Mouse (Mus musculus) limb, embryonic 12.5 days (tissue): Measurements from ENCODE around the gene Atp6v1c2. TPM values are rescaled to one million over a fixed set of nuclear protein-coding genes. Genes with fewer than 3 reads are reported as not detected.
A peak's percentile ranks its signal among the peaks of the same experiment; 100 is the strongest.

ENCODE experiments used
- ATAC-seq: fragments of 200-750 bp; cut with Nextera tagmentation; 2 replicates; pipeline ENCODE4 v1.8.0; 2017; ENCODE audit warnings: low read depth, moderate TSS enrichment; ENCODE audit not compliant: insufficient number of reproducible peaks, insufficient read depth, low FRiP score, low TSS enrichment
- H3K27ac ChIP-seq: fragments of 300-500 bp; sonication (generic); 2 replicates; pipeline ENCODE4 v1.5.1; 2016; ENCODE audit warnings: mild to moderate bottlenecking, moderate library complexity
- H3K27me3 ChIP-seq: fragments of 300-500 bp; sonication (generic); 2 replicates; pipeline ENCODE4 v1.6.1; 2016; ENCODE audit warnings: mild to moderate bottlenecking, moderate library complexity
- H3K36me3 ChIP-seq: fragments of 300-500 bp; sonication (generic); 2 replicates; pipeline ENCODE4 v1.6.1; 2016; ENCODE audit warnings: mild to moderate bottlenecking, moderate library complexity
- H3K4me1 ChIP-seq: fragments of 300-500 bp; sonication (generic); replicated peaks from 2 replicates; pipeline ENCODE4 v1.6.1; 2016
- H3K4me2 ChIP-seq: fragments of 300-500 bp; sonication (generic); 2 replicates; pipeline ENCODE4 v1.6.1; 2016; ENCODE audit warnings: mild to moderate bottlenecking, moderate library complexity
- H3K4me3 ChIP-seq: fragments of 300-500 bp; sonication (generic); replicated peaks from 2 replicates; pipeline ENCODE4 v1.5.1; 2016; ENCODE audit warnings: mild to moderate bottlenecking
- H3K9ac ChIP-seq: fragments of 300-500 bp; sonication (generic); replicated peaks from 2 replicates; pipeline ENCODE4 v1.6.1; 2016; ENCODE audit warnings: mild to moderate bottlenecking, moderate library complexity
- H3K9me3 ChIP-seq: fragments of 300-500 bp; sonication (generic); 2 replicates; pipeline ENCODE4 v1.6.1; 2016; ENCODE audit warnings: mild to moderate bottlenecking, moderate library complexity
- WGBS: fragments of 180-500 bp; shearing (Covaris S2); methylation state at CpG from one replicate; pipeline ENCODE4 v1.1.7; 2016; 5-methylcytosine and 5-hydroxymethylcytosine counted together
- polyA plus RNA-seq: library from polyadenylated mRNA; unstranded; fragments of >200 nt; fragmentation: Nextera tagmentation; extraction: Ambion mirVana; gene quantifications from 2 replicates; pipeline ENCODE4 v1.2.1, GENCODE M21; 2016

Gene Atp6v1c2
- polyA plus RNA-seq, 1 experiment from 2014 or later: 0.16 TPM

- Histone ChIP-seq H3K27me3 (no peaks in the 10 kb centered on the region), H3K4me3 (no peak overlapping the region), H3K9ac (no peak overlapping the region), H3K4me1 (no peaks in the 10 kb centered on the region), H3K9me3 (no peaks in the 10 kb centered on the region), H3K4me2 (no peak overlapping the region), H3K36me3 (peaks cover 24% of the 10 kb centered on the region), H3K27ac (no peak overlapping the region)
- WGBS: 77% methylated on average over 2 of the region's 2 CpGs
- no peak for ATAC-seq
These were observed 40.1 kb downstream of the Atp6v1c2 start for GRCm38 (mm10) chr12:17289060-17289459.

DNA sequence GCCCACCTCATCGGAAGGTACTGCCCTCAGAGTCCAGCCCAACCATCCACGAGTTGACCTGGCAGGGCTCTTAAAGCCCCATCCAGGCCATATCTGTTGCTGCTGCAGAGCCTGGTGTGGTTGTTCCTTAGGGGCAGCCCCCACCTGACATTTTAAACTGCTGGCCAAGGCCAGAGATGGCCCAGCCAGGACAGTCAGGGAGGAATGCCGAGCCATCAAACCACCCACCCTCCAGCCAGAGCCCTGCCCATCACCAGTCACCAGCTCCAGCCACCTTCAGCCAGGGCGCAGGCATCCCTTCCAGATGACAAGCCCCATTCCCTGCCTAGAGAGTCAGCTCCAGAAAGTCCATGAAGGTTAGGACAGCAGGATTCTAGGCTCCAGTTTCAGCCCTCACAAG lies 40.7 kb downstream of the Atp6v1c2 start:
- peaks cover 30% of the 10 kb centered on the region for H3K36me3 ChIP-seq
- no peaks in the 10 kb centered on the region for H3K9me3 ChIP-seq
- no peak for ATAC-seq
- H3K27ac ChIP-seq: no peak overlapping the region
- H3K4me2 ChIP-seq: no peak overlapping the region
- 84% methylated on average over 4 of the region's 4 CpGs for WGBS
- H3K9ac ChIP-seq: no peak overlapping the region
- no peak overlapping the region for H3K4me3 ChIP-seq
- no peaks in the 10 kb centered on the region for H3K4me1 ChIP-seq
- H3K27me3 ChIP-seq: no peaks in the 10 kb centered on the region

- Histone ChIP-seq H3K4me3 (no peak overlapping the region), H3K9me3 (no peaks in the 10 kb centered on the region), H3K9ac (no peak overlapping the region), H3K27me3 (no peaks in the 10 kb centered on the region), H3K4me2 (no peak overlapping the region), H3K36me3 (peaks cover 96% of the 10 kb centered on the region), H3K4me1 (peaks cover 2% of the 10 kb centered on the region), H3K27ac (no peak overlapping the region)
- ATAC-seq: no peak
- WGBS: 77% methylated on average over 7 of the region's 7 CpGs
These were observed 55.3 kb downstream of the Atp6v1c2 start for GRCm38 (mm10) chr12:17273841-17274240.

DNA sequence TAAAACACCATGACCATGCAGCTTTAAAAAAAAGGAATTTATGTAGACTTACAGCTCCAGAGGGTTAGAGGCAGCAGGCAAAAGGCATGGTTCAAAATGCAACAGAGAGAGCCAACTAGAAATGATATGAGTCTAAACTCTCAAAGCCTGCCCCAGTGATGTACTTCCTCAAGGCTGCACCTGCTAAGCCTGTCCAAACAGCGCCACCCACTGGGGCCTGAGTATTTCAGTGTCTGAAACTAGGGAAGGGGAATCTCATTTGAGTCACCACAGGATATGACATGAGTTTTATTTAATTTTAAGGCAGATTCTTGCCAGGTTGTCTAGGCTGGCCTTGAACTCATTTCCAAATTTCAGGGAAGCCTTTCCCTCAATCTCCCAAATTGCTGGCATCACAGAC lies 57.9 kb downstream of the Atp6v1c2 start:
- Histone ChIP-seq H3K4me3 (no peak overlapping the region), H3K4me2 (no peak overlapping the region), H3K27ac (no peak overlapping the region), H3K9ac (no peak overlapping the region), H3K36me3 (peaks cover 78% of the 10 kb centered on the region), H3K4me1 (peaks cover 18% of the 10 kb centered on the region), H3K27me3 (no peaks in the 10 kb centered on the region), H3K9me3 (no peaks in the 10 kb centered on the region)
- ATAC-seq: no peak
- WGBS: 67% methylated on average over 1 of the region's 1 CpGs

DNA sequence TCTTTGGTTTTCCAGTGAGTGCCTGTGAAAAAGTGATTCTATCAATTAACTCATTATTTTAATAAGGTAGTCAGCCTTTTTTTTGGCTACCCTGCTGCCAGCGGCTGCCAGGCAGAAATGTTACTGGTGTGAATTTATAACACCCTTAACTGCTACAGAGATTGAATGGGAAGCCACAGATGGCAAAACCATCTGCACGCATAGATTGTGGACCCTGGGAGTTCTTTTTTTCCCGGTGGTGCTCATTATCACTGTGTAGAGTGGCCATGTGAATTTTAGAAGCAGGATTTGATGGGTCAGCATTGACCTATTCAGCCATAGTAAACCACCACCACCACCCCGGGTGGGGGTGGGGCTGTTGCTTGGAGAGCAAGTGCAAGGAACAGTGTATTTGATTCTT lies 61.8 kb downstream of the Atp6v1c2 start:
- H3K36me3 ChIP-seq: peaks cover 39% of the 10 kb centered on the region
- H3K4me2 ChIP-seq: peak overlapping the region; percentile 61
- H3K27me3 ChIP-seq: no peaks in the 10 kb centered on the region
- ATAC-seq: no peak
- no peaks in the 10 kb centered on the region for H3K9me3 ChIP-seq
- H3K4me3 ChIP-seq: peak overlapping the region; percentile 91
- H3K27ac ChIP-seq: peak overlapping the region; percentile 84; the same call in 1 of the 2 replicates
- peaks cover 18% of the 10 kb centered on the region for H3K4me1 ChIP-seq
- WGBS: 17% methylated on average over 4 of the region's 4 CpGs
- peak overlapping the region; percentile 87 for H3K9ac ChIP-seq

DNA sequence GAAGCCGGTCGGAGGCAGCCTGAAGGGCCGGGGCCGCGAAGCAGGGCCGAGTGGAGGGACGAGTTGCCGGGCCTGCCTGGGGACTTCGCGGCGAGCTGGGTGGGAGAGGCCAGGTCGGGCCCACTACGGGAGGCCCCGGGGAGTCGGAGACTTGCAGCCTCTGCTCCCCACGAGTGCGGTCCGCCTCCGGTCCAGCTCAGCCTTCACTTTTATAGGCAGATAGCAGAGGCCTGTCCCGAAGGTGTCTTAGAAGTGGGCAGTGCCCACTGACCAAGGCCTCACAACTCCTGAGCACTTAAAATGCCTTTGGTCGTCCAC lies 62.5 kb downstream of the Atp6v1c2 start:
- peaks cover 18% of the 10 kb centered on the region for H3K4me1 ChIP-seq
- no peaks in the 10 kb centered on the region for H3K27me3 ChIP-seq
- peaks cover 32% of the 10 kb centered on the region for H3K36me3 ChIP-seq
- WGBS: 0% methylated on average over 21 of the region's 21 CpGs
- H3K4me2 ChIP-seq: peak overlapping the region; percentile 61
- H3K27ac ChIP-seq: peak overlapping the region; percentile 84
- H3K9me3 ChIP-seq: no peaks in the 10 kb centered on the region
- peak overlapping the region; percentile 87 for H3K9ac ChIP-seq
- H3K4me3 ChIP-seq: peak overlapping the region; percentile 91
- peak; percentile 84; the same call in 1 of the 2 replicates for ATAC-seq

DNA sequence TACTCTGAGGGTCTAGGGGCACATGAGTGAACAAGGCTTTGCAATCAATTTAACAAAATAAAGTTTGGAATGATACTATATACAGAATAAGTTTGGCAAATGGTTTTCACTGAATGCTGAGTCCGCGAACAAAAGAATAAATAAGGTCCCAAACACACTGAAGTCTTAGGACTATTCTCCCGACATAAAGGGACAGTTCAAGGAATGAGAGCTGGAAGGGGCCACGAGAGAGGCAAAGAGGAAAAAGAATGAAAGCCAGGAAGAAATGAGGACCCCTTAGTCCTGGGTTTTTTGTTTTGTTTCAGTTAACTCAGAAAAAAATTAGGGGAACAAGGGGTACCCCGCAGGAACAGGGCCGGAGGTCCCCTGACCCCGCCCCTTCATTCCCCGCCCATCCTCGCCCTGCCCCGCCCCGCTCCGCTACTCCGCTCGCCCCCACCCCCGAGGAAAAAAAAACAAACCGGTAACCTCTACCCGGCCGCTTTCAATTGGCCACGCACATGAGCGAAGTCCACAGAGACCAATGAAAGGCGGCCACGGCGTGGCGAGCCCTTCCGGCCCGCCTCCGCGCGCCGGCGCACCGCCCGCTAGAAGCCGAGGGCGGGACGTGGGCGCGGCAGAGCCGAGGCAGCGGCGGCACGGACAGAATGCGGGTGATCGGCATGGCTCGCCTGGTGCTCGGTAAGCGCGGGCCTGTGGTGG lies 63.0 kb downstream of the Atp6v1c2 start, which contains the start of gene Pdia6:
Pdia6 (plus strand) TSS at position 575 of the 702 bp plus-strand sequence.
- Histone ChIP-seq H3K27ac (peak within 1 kb of the TSS; percentile 84), H3K4me2 (peak within 1 kb of the TSS; percentile 61), H3K9me3 (no peaks in the 10 kb centered on the region), H3K9ac (peak within 1 kb of the TSS; percentile 87), H3K27me3 (no peaks in the 10 kb centered on the region), H3K4me3 (peak within 1 kb of the TSS; percentile 91), H3K4me1 (peaks cover 18% of the 10 kb centered on the region), H3K36me3 (peaks cover 27% of the 10 kb centered on the region)
- WGBS: 1% methylated on average over 40 of the region's 48 CpGs
- peak; percentile 95 for ATAC-seq

DNA sequence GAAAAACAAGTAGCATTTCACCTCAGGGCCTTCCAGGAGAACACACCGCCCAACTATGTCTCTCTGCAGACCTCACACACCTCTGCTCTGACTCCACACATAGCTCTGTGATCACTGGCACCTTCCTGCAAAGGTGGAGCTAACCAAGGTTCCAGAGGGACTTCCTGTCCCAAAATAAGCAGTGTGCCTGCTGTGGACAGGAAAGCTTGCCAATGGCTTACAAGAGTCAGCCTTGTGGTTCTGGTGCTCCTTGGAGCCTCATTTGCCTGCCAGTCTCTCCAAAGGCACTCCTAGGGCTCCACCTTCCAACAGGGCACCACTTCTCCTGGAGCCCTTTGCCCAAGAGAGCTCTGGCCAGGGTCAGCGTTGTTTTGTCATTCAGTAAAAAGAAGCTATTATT lies 64.3 kb downstream of the Atp6v1c2 start:
- H3K9me3 ChIP-seq: no peaks in the 10 kb centered on the region
- no peak overlapping the region for H3K4me2 ChIP-seq
- H3K4me1 ChIP-seq: peaks cover 18% of the 10 kb centered on the region
- no peak overlapping the region for H3K27ac ChIP-seq
- WGBS: 73% methylated on average over 2 of the region's 2 CpGs
- H3K9ac ChIP-seq: no peak overlapping the region
- H3K4me3 ChIP-seq: no peak overlapping the region
- H3K27me3 ChIP-seq: no peaks in the 10 kb centered on the region
- peaks cover 15% of the 10 kb centered on the region for H3K36me3 ChIP-seq
- no peak for ATAC-seq

- Histone ChIP-seq H3K36me3 (peaks cover 8% of the 10 kb centered on the region), H3K9me3 (no peaks in the 10 kb centered on the region), H3K27ac (no peak overlapping the region), H3K4me2 (no peak overlapping the region), H3K27me3 (no peaks in the 10 kb centered on the region), H3K9ac (no peak overlapping the region), H3K4me1 (peaks cover 16% of the 10 kb centered on the region), H3K4me3 (no peak overlapping the region)
- ATAC-seq: no peak
- WGBS: 79% methylated on average over 3 of the region's 3 CpGs
These were observed 65.3 kb downstream of the Atp6v1c2 start for GRCm38 (mm10) chr12:17263881-17264280.

- Histone ChIP-seq H3K36me3 (no peaks in the 10 kb centered on the region), H3K4me3 (no peak overlapping the region)
These were observed 68.2 kb downstream of the Atp6v1c2 start for GRCm38 (mm10) chr12:17261005-17261404.

DNA sequence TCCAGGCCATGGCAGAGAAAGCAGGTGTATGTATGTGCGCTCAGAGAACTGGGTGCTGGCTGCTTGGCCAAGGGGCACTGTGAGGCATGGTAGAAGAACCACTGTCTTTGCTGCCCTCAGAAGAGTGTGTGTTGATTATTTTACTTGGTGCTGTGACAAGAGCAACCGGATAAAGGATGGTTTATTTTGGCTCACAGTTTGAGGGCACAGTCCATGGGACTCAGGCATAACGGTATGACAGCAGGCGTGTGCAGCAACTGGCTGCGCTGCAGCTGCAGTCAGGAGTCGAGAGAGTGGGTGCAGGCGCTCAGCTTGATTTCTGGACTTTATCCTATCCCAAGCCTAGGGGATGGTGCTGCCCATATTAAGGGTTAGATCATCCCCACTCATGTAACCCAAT lies 70.7 kb downstream of the Atp6v1c2 start:
- ATAC-seq: no peak
- 90% methylated on average over 7 of the region's 7 CpGs for WGBS
- peaks cover 4% of the 10 kb centered on the region; the same call in 1 of the 2 replicates for H3K4me1 ChIP-seq
- H3K27me3 ChIP-seq: peaks cover 19% of the 10 kb centered on the region
- no peak overlapping the region for H3K27ac ChIP-seq
- H3K9ac ChIP-seq: no peak overlapping the region
- H3K9me3 ChIP-seq: no peaks in the 10 kb centered on the region
- no peak overlapping the region for H3K4me2 ChIP-seq
- H3K4me3 ChIP-seq: no peak overlapping the region
- H3K36me3 ChIP-seq: no peaks in the 10 kb centered on the region

More at GRCm38 (mm10) chr12:17261005-17261404, 68.2 kb downstream of the Atp6v1c2 start:
- no peak overlapping the region for H3K4me2 ChIP-seq
- no peaks in the 10 kb centered on the region for H3K9me3 ChIP-seq
- H3K27me3 ChIP-seq: 0 out of 2 replicates have a peak, but pooled peaks cover 3% of the 10 kb centered on the region
- no peaks in the 10 kb centered on the region for H3K4me1 ChIP-seq
- no peak for ATAC-seq
- WGBS: 93% methylated on average over 3 of the region's 3 CpGs
- no peak overlapping the region for H3K9ac ChIP-seq
- H3K27ac ChIP-seq: no peak overlapping the region

GRCm38 (mm10) chr12:17256905-17257304 lies 72.3 kb downstream of the Atp6v1c2 start:
- Histone ChIP-seq H3K27ac (no peak overlapping the region), H3K9me3 (no peaks in the 10 kb centered on the region), H3K9ac (no peak overlapping the region), H3K27me3 (peaks cover 34% of the 10 kb centered on the region), H3K36me3 (no peaks in the 10 kb centered on the region), H3K4me1 (peaks cover 4% of the 10 kb centered on the region; the same call in 1 of the 2 replicates), H3K4me3 (no peak overlapping the region), H3K4me2 (peak overlapping the region; percentile 17; the same call in 1 of the 2 replicates)
- WGBS: 3% methylated on average over 9 of the region's 10 CpGs
- no peak for ATAC-seq
